Mouse (Mus musculus) limb, embryonic 12.5 days (tissue): ENCODE measurements at regions not wholly inside any gene's neighbourhood (a gene's known extent, or its start where the extent isn't known, plus 50 kb on each side); places are given as distances from the start of the nearest gene placed in this dataset.

ENCODE experiments used
- ATAC-seq: fragments of 200-750 bp; cut with Nextera tagmentation; 2 replicates; pipeline ENCODE4 v1.8.0; 2017; ENCODE audit warnings: low read depth, moderate TSS enrichment; ENCODE audit not compliant: insufficient number of reproducible peaks, insufficient read depth, low FRiP score, low TSS enrichment
- H3K27ac ChIP-seq: fragments of 300-500 bp; sonication (generic); 2 replicates; pipeline ENCODE4 v1.5.1; 2016; ENCODE audit warnings: mild to moderate bottlenecking, moderate library complexity
- H3K27me3 ChIP-seq: fragments of 300-500 bp; sonication (generic); 2 replicates; pipeline ENCODE4 v1.6.1; 2016; ENCODE audit warnings: mild to moderate bottlenecking, moderate library complexity
- H3K36me3 ChIP-seq: fragments of 300-500 bp; sonication (generic); 2 replicates; pipeline ENCODE4 v1.6.1; 2016; ENCODE audit warnings: mild to moderate bottlenecking, moderate library complexity
- H3K4me1 ChIP-seq: fragments of 300-500 bp; sonication (generic); replicated peaks from 2 replicates; pipeline ENCODE4 v1.6.1; 2016
- H3K4me2 ChIP-seq: fragments of 300-500 bp; sonication (generic); 2 replicates; pipeline ENCODE4 v1.6.1; 2016; ENCODE audit warnings: mild to moderate bottlenecking, moderate library complexity
- H3K4me3 ChIP-seq: fragments of 300-500 bp; sonication (generic); replicated peaks from 2 replicates; pipeline ENCODE4 v1.5.1; 2016; ENCODE audit warnings: mild to moderate bottlenecking
- H3K9ac ChIP-seq: fragments of 300-500 bp; sonication (generic); replicated peaks from 2 replicates; pipeline ENCODE4 v1.6.1; 2016; ENCODE audit warnings: mild to moderate bottlenecking, moderate library complexity
- H3K9me3 ChIP-seq: fragments of 300-500 bp; sonication (generic); 2 replicates; pipeline ENCODE4 v1.6.1; 2016; ENCODE audit warnings: mild to moderate bottlenecking, moderate library complexity
- WGBS: fragments of 180-500 bp; shearing (Covaris S2); methylation state at CpG from one replicate; pipeline ENCODE4 v1.1.7; 2016; 5-methylcytosine and 5-hydroxymethylcytosine counted together

DNA sequence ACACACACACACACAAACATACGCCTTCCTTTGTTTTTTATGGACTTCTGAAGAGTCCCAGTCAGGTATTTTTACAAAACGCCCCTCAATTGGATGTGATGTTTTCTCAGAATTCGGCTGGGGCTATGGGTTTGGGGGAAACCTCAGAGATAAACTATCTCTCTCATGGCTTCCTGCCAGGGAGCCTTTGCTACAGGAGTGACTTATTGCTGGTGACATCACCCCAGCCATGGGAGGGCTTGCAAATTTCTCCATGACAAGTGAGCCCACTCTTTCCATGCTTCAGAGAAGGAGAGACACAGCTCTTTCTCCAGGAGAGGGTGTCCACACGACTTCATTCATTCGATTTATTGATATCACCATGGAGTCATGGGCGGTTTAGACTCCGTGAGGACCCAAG is 175.5 kb downstream of the Cdc5l start:
- WGBS = 80% methylated on average over 7 of the region's 7 CpGs
- Histone ChIP-seq H3K4me2 (no peak overlapping the region), H3K27ac (no peak overlapping the region), H3K4me1 (peaks cover 13% of the 10 kb centered on the region), H3K9me3 (no peaks in the 10 kb centered on the region), H3K27me3 (peaks cover 29% of the 10 kb centered on the region), H3K9ac (no peak overlapping the region), H3K4me3 (no peak overlapping the region), H3K36me3 (no peaks in the 10 kb centered on the region)
- no peak for ATAC-seq

DNA sequence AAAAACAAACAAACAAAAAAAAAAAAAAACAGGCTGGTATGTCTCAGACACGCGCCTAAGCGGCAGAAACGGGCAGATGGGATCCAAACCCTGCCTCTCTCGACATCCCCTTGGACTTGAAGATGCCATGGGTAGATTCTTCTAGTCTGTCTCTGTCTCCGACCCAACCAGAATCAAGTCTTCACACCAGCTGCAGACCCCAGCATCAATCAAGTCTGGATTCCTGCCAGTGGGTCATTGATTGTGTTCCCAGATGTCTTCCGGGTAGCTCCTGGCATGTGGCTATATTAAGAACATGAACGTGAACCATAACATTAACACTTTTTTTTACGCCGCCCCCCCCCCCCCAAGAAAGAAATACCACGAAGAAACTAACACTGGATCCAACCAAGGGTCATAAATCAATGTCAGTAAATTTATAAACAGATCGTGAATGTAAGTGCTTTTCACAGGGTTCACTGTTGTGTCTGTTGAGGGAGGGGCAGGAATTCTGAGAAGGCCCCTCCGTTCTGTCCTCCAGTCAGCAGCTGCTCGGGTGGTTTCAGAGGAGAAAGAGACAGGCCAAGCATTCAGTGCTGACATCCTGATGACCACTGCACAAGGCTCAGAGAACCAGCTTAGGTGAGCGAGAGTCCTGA is 180.8 kb downstream of the Cdc5l start:
- peaks cover 40% of the 10 kb centered on the region for H3K4me1 ChIP-seq
- no peak overlapping the region for H3K27ac ChIP-seq
- no peaks in the 10 kb centered on the region for H3K9me3 ChIP-seq
- 42% methylated on average over 15 of the region's 15 CpGs for WGBS
- H3K4me3 ChIP-seq = no peak overlapping the region
- no peaks in the 10 kb centered on the region for H3K36me3 ChIP-seq
- 0 out of 2 replicates have a peak overlapping the region, but pooled peaks have one; percentile 20 for H3K4me2 ChIP-seq
- no peak overlapping the region for H3K9ac ChIP-seq
- H3K27me3 ChIP-seq = peaks cover 36% of the 10 kb centered on the region
- no peak for ATAC-seq

DNA sequence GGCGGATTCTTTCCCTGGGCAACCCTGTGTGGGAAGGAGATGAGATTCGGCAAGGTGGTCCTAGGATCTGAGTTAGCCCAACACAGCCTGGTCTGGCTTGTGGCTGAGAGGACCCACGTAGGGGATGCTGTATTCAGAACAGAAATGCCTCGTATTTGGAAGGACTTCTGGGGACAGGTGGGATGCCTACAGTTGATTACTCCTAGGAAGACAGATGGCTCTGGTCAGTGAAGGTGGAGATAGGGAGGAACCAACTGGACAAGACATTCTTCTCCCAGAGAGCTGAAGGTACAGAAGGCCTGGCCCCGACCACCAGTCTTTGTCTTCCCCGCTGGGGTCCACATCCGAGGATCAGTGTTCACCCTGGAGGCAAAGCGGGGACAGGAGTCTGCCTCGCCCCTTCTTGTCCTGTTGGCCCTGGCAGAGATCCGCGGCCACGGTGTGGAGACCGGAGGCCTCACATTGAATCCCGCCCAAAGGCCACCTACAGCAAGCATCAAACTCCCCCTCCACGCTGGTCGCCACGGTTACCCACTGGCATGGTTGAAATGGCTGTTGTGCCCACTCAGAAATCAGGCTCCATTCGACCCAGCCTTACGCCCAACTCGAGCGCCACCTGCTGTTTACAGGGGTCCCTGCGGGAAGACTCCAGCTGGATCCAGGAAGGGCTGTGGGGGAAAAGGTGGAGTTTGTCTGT is 182.4 kb downstream of the Cdc5l start:
- 25% methylated on average over 22 of the region's 22 CpGs for WGBS
- Histone ChIP-seq H3K4me3 (0 out of 2 replicates have a peak overlapping the region, but pooled peaks have one; percentile 2), H3K27ac (peak overlapping the region; percentile 50; the same call in 1 of the 2 replicates), H3K9ac (no peak overlapping the region), H3K36me3 (no peaks in the 10 kb centered on the region), H3K27me3 (peaks cover 31% of the 10 kb centered on the region), H3K4me2 (peak overlapping the region; percentile 39), H3K9me3 (no peaks in the 10 kb centered on the region), H3K4me1 (peaks cover 40% of the 10 kb centered on the region)
- ATAC-seq = no peak

DNA sequence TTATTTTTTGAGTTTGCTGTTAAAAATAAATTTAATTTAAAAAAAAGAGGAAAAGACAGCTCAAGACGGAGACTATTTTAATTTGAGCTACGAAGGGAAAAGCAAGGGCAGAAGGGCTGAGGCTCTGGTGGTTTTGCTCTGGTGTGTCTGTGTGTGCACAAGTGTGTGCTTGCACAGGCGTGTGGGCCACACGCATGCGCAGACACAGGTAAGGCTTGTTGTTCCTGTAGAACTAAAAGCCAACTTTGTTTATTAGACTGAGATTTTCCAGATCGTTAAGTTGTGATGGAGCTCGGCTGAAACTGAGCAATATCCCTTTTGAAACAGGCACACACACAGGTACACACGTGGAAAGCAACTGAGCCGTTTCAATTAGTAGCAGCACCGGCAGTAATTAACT is 183.1 kb downstream of the Cdc5l start:
- H3K27ac ChIP-seq = peak overlapping the region; percentile 50; the same call in 1 of the 2 replicates

DNA sequence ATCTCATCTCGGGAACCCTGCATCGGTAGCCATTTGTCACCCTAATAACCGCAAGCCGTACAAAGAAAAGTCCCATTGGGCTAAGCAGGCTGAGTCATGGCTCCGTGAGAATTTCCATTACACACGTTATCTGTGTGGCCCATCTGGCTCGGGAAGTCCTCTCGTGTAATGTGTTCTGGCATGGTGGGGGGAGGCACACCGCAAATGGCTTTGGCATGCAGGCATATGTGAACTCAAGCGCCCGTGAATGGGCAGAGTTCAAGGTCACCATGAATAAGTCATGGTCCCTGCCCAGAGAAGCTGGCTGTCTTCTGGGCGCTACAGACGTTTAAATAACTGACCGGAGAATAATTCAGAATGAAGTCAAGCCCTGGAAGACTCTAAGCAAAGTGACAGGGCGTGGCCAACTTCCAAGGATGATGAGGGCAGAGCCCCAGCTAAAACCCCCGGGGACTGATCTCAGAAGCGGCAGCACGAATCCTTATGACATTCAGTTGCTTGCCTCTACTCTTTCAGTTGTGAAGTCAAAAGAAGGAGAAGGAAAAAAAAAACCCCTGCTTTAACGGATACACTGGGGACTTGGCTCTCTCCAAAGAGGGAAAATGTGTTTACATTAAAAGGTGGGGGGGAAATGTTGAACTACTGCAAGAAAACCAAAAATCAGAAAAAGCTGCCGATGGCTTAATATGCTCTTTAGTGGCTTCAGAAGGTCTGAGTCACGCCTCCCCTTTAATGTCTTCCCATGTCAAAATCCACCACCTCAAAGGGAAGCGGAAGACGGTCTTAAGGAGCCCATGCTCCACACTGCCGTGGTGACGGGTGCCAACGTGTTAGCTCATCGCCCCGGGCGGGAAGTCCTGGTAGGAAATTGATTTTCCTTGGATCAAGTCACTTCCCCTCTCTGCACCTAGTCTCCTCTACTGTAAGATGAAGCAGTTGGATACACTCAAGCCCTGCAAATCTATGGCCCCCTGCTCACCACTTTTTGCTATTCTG is 186.1 kb downstream of the Cdc5l start:
- no peak overlapping the region for H3K27ac ChIP-seq
- H3K4me1 ChIP-seq = peaks cover 37% of the 10 kb centered on the region
- no peaks in the 10 kb centered on the region for H3K36me3 ChIP-seq
- H3K4me3 ChIP-seq = no peak overlapping the region
- H3K4me2 ChIP-seq = no peak overlapping the region
- 83% methylated on average over 29 of the region's 29 CpGs for WGBS
- ATAC-seq = no peak
- no peak overlapping the region for H3K9ac ChIP-seq
- H3K27me3 ChIP-seq = peaks cover 22% of the 10 kb centered on the region
- H3K9me3 ChIP-seq = no peaks in the 10 kb centered on the region

More for the DNA sequence above, 183.1 kb downstream of the Cdc5l start:
- Histone ChIP-seq H3K4me1 (peaks cover 40% of the 10 kb centered on the region), H3K4me3 (no peak overlapping the region), H3K9ac (no peak overlapping the region), H3K4me2 (no peak overlapping the region), H3K36me3 (no peaks in the 10 kb centered on the region), H3K27me3 (peaks cover 35% of the 10 kb centered on the region), H3K9me3 (no peaks in the 10 kb centered on the region)
- ATAC-seq = no peak
- WGBS = 38% methylated on average over 10 of the region's 10 CpGs

DNA sequence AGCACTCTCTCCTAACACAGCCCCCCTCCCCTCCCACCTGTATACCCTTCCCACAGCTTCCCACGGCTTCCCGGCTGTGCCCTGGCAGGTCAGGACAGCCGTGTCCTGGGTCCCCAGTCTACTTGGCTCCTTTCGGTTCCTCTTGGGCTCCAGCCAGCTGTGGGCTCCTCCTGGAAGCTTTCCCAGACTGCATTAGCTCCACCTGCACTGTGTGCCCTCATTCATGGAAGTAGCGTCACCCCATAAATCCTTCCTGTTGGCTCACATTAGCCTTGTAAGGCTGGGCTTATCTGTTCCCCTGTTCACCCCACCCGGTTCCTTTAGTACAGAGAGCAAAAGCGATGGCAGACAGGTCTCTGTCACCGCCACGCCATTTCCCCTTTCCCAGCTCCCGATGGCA is 188.7 kb downstream of the Cdc5l start:
- Histone ChIP-seq H3K27me3 (peaks cover 25% of the 10 kb centered on the region; the same call in 1 of the 2 replicates), H3K9me3 (no peaks in the 10 kb centered on the region), H3K27ac (no peak overlapping the region), H3K4me3 (no peak overlapping the region), H3K36me3 (no peaks in the 10 kb centered on the region), H3K4me2 (no peak overlapping the region), H3K4me1 (peaks cover 22% of the 10 kb centered on the region), H3K9ac (no peak overlapping the region)
- ATAC-seq = 0 out of 2 replicates have a peak, but pooled peaks have one; percentile 19
- WGBS = 62% methylated on average over 10 of the region's 10 CpGs

DNA sequence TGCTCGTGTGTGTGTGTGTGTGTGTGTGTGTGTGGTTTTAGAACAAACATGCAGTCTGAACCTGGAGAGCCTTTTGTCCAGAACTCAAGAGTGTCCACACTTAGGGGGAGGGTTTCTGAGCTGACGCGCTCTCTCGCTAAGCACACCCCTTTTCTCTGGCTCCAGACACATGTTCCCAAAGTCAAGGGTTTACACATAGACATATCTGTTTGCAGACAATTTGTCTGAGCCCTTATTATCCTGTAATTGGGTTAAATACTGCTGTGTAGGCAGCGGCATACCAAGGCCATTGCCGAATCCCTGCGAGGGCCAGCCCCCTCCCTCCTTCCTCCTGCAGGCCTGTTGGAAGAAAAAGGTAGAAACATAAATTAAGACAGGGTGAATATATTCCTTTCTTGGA is 190.4 kb downstream of the Cdc5l start:
- no peak overlapping the region for H3K27ac ChIP-seq
- H3K36me3 ChIP-seq = no peaks in the 10 kb centered on the region
- H3K4me1 ChIP-seq = peaks cover 21% of the 10 kb centered on the region
- H3K9ac ChIP-seq = no peak overlapping the region
- 41% methylated on average over 7 of the region's 7 CpGs for WGBS
- no peaks in the 10 kb centered on the region for H3K9me3 ChIP-seq
- no peak overlapping the region for H3K4me3 ChIP-seq
- H3K27me3 ChIP-seq = peaks cover 19% of the 10 kb centered on the region; the same call in 1 of the 2 replicates
- peak; percentile 56; the same call in 1 of the 2 replicates for ATAC-seq
- H3K4me2 ChIP-seq = no peak overlapping the region

DNA sequence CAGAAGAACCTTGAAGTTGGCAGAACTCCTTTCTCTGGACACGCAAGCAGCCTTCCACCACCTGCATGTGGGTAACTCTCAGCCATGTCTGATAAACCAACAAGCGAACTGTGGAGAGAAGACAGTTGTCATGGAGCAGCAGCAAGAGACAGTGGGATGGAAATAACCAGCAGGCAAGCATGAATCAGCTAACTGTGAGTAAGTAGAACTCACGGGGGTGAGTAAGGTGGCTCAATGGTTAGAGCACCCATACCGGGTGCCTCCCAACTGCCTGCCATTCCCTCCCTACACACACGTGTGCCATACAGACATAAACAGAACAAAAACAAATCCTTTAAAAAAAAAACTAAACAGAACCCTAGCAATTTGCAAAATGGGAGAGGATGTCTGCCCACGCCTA is 191.5 kb downstream of the Cdc5l start:
- Histone ChIP-seq H3K9me3 (peaks cover 2% of the 10 kb centered on the region; the same call in 1 of the 2 replicates), H3K27me3 (peaks cover 19% of the 10 kb centered on the region; the same call in 1 of the 2 replicates), H3K4me2 (no peak overlapping the region), H3K27ac (no peak overlapping the region), H3K4me3 (no peak overlapping the region), H3K36me3 (no peaks in the 10 kb centered on the region), H3K4me1 (peaks cover 21% of the 10 kb centered on the region), H3K9ac (no peak overlapping the region)
- no peak for ATAC-seq
- WGBS = 90% methylated on average over 6 of the region's 6 CpGs

DNA sequence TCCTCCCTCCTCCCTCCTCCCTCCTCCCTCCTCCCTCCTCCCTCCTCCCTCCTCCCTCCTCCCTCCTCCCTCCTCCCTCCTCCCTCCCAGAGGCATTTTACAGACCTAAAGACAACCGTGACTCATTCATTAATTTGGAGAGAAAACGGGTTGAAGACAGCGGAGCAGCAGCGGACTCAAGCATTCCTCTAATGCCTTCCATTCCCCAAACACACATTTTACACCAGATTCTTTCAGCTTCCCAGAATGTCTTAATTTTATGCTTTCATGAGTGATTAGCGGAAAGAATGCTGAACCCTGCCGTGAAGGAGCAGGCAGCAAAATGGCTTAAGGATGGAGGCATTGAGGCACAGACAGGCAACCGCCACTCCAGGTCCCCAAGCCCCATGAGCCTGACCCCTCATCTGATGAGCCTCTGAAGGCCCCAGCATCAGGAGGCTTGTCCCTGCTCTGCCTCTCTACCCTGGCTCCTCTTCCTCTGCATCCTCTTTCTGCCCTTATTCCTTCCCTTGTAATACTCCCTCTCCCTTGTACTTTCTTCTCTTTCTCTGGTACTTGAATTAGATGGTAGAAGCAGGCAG is 192.5 kb downstream of the Cdc5l start:
- no peaks in the 10 kb centered on the region for H3K36me3 ChIP-seq
- H3K4me3 ChIP-seq = no peak overlapping the region
- H3K9ac ChIP-seq = no peak overlapping the region
- H3K27me3 ChIP-seq = peaks cover 14% of the 10 kb centered on the region; the same call in 1 of the 2 replicates
- no peak for ATAC-seq
- peaks cover 21% of the 10 kb centered on the region for H3K4me1 ChIP-seq
- no peak overlapping the region for H3K4me2 ChIP-seq
- H3K27ac ChIP-seq = no peak overlapping the region
- 37% methylated on average over 7 of the region's 7 CpGs for WGBS
- H3K9me3 ChIP-seq = peaks cover 7% of the 10 kb centered on the region; the same call in 1 of the 2 replicates

DNA sequence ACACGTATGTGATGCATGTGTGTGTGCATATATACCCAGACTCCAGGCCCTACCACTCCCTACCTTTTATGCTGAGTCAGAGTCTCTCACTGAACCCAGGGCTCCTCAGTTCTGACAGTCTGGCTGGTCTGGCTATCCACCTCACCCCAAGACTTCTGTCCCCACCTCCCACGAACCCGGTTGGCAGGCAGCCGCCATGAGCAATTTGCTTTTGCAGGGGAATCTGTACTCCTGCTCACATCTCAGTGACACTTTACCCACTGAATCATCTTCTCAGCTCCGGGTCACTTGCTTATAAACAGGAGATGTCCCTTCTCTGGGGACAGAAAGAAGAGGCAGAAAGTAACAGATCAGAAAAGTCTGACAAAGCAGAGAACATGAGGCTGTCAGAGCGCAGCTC is 193.0 kb downstream of the Cdc5l start:
- Histone ChIP-seq H3K27ac (no peak overlapping the region), H3K27me3 (peaks cover 9% of the 10 kb centered on the region; the same call in 1 of the 2 replicates), H3K9ac (no peak overlapping the region), H3K4me2 (no peak overlapping the region), H3K36me3 (no peaks in the 10 kb centered on the region), H3K4me3 (no peak overlapping the region), H3K4me1 (peaks cover 21% of the 10 kb centered on the region), H3K9me3 (peaks cover 7% of the 10 kb centered on the region; the same call in 1 of the 2 replicates)
- no peak for ATAC-seq
- 73% methylated on average over 6 of the region's 6 CpGs for WGBS
